Mouse (Mus musculus): ENCODE measurements at regions not wholly inside any gene's neighbourhood (a gene's known extent, or its start where the extent isn't known, plus 50 kb on each side); places are given as distances from the start of the nearest gene placed in this dataset.

GRCm38 (mm10) chr17:47168105-47168504 is 157.7 kb upstream of the Ubr2 start:
- Histone ChIP-seq H3K27ac (replicated peaks) (0 out of 2 replicates have a peak overlapping the region, but pooled peaks have one; percentile 21), H3K27me3 (no peaks in the 10 kb centered on the region), H3K36me3 (peaks cover 7% of the 10 kb centered on the region; the same call in 1 of the 2 replicates), H3K9me3 (no peaks in the 10 kb centered on the region), H3K4me2 (replicated peaks) (no peak overlapping the region), H3K9ac (replicated peaks) (no peak overlapping the region), H3K4me3 (no peak overlapping the region), H3K4me1 (peaks cover 19% of the 10 kb centered on the region)
- WGBS = 78% methylated on average over 8 of the region's 8 CpGs
- no peak for ATAC-seq (ENCODE audit: low FRiP score, low read depth)

GRCm38 (mm10) chr17:47163677-47164340 is 153.5 kb upstream of the Ubr2 start:
- Histone ChIP-seq H3K36me3 (no peaks in the 10 kb centered on the region; the same call in 1 of the 2 replicates), H3K9me3 (no peaks in the 10 kb centered on the region)
- 81% methylated on average over 8 of the region's 10 CpGs for WGBS

DNA sequence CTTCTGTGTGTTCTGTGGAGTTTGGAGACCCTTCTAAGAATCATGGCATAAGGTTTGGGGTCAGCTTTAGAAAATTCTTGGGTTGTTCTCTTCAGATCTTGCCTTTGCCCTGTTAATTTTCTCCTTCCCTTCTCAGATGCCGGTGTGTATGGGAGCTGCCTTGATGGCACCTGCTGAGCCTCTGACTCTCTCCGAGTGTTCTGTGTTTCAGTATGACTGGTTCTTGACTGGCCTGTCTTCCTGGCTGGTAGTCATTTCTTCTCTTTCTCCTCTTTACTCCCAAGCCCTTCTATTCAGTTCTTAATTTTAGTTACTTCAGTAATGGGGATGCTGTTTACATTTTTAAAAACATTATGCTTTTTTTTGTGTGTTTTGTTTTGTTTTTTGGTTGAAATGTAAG is 152.1 kb upstream of the Ubr2 start:
- Histone ChIP-seq H3K4me2 (replicated peaks) (no peak overlapping the region), H3K4me3 (no peak overlapping the region), H3K27me3 (no peaks in the 10 kb centered on the region), H3K27ac (replicated peaks) (no peak overlapping the region), H3K9me3 (no peaks in the 10 kb centered on the region), H3K4me1 (peaks cover 10% of the 10 kb centered on the region; the same call in 1 of the 2 replicates), H3K36me3 (no peaks in the 10 kb centered on the region; the same call in 1 of the 2 replicates), H3K9ac (replicated peaks) (no peak overlapping the region)
- WGBS = 66% methylated on average over 2 of the region's 2 CpGs
- ATAC-seq (ENCODE audit: low FRiP score, low read depth) = no peak

More at GRCm38 (mm10) chr17:47163677-47164340, 153.5 kb upstream of the Ubr2 start:
- peaks cover 19% of the 10 kb centered on the region for H3K4me1 ChIP-seq
- H3K27me3 ChIP-seq = no peaks in the 10 kb centered on the region
- H3K9ac ChIP-seq (replicated peaks) = no peak overlapping the region
- no peak overlapping the region for H3K27ac ChIP-seq (replicated peaks)
- no peak for ATAC-seq (ENCODE audit: low FRiP score, low read depth)
- H3K4me2 ChIP-seq (replicated peaks) = no peak overlapping the region
- no peak overlapping the region for H3K4me3 ChIP-seq

DNA sequence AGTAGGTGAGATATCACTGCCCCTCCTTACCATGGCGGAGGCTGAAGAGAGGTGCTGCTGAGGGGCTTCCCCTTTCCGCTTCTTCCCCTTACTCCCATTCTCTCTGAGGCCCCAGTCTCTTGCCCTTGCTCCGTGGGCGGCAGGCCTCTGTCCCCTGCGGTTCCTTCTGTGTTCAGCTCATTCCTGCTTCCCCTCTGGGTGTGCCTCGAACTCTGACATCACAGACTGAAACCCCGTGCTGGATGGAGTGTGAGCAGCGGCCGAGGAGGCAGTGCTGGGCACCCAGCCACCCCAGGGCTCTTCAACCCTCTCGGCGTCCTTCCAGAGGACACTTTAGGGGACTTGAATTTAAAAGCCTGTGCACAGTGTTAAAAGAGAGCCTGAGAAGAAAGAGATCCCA is 145.9 kb upstream of the Ubr2 start:
- H3K4me1 ChIP-seq = peaks cover 20% of the 10 kb centered on the region
- H3K4me3 ChIP-seq = no peak overlapping the region
- H3K9me3 ChIP-seq = no peaks in the 10 kb centered on the region
- 89% methylated on average over 11 of the region's 11 CpGs for WGBS
- H3K36me3 ChIP-seq = peaks cover 16% of the 10 kb centered on the region
- no peaks in the 10 kb centered on the region for H3K27me3 ChIP-seq
- ATAC-seq (ENCODE audit: low FRiP score, low read depth) = no peak
- no peak overlapping the region for H3K9ac ChIP-seq (replicated peaks)
- H3K4me2 ChIP-seq (replicated peaks) = no peak overlapping the region
- H3K27ac ChIP-seq (replicated peaks) = no peak overlapping the region

DNA sequence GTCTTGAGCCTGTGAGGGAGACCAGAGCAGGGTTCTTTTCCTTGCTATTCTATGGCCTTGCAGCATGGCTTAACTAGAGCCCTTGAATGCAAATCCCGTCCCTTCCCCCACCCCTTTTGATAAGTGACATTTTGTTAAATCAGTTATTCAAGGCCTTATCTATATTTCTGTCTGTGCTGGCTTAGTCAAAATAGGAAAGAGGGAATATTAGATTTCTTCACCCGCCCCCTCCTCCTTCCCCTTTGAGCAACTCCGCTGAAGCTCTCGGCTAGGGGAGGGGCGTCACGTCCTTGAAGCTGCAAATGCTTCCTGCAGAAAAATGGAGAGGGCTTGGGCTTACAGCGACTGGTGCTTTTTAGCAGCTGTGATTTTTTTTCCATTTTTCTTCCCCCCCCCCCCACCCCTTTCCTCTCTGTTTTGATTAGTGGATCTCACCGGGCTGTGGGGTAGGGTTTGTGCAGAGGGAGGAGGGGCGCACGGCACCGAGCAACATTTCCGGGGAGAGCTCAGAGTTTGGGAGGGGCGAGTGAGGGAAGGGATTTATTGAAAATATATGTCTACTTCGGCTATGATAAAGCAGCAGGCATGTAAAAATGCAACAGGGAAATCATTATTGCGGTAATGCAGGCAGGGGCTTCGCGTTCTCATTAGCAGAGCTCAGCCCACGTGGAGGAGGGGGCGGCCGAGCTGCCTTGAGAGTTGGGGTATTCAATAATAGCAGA is 141.4 kb upstream of the Ubr2 start:
- no peaks in the 10 kb centered on the region for H3K27me3 ChIP-seq

GRCm38 (mm10) chr17:47151193-47151556 is 140.8 kb upstream of the Ubr2 start:
- WGBS = 56% methylated on average over 5 of the region's 5 CpGs
- Histone ChIP-seq H3K27ac (replicated peaks) (peak overlapping the region; percentile 78), H3K9me3 (no peaks in the 10 kb centered on the region), H3K36me3 (peaks cover 7% of the 10 kb centered on the region), H3K4me2 (replicated peaks) (peak overlapping the region; percentile 48), H3K4me3 (no peak overlapping the region), H3K9ac (replicated peaks) (peak overlapping the region; percentile 24; the same call in 1 of the 2 replicates), H3K27me3 (no peaks in the 10 kb centered on the region), H3K4me1 (peaks cover 48% of the 10 kb centered on the region)
- peak; percentile 10; the same call in 1 of the 2 replicates for ATAC-seq (ENCODE audit: low FRiP score, low read depth)

More for the DNA sequence above, 141.4 kb upstream of the Ubr2 start:
- 34% methylated on average over 20 of the region's 20 CpGs for WGBS
- ATAC-seq (ENCODE audit: low FRiP score, low read depth) = peak; percentile 64
- Histone ChIP-seq H3K4me2 (replicated peaks) (peak overlapping the region; percentile 48), H3K4me3 (peak overlapping the region; percentile 30), H3K9ac (replicated peaks) (peak overlapping the region; percentile 49; the same call in 1 of the 2 replicates), H3K9me3 (no peaks in the 10 kb centered on the region), H3K4me1 (peaks cover 47% of the 10 kb centered on the region), H3K36me3 (peaks cover 13% of the 10 kb centered on the region), H3K27ac (replicated peaks) (peak overlapping the region; percentile 78)

DNA sequence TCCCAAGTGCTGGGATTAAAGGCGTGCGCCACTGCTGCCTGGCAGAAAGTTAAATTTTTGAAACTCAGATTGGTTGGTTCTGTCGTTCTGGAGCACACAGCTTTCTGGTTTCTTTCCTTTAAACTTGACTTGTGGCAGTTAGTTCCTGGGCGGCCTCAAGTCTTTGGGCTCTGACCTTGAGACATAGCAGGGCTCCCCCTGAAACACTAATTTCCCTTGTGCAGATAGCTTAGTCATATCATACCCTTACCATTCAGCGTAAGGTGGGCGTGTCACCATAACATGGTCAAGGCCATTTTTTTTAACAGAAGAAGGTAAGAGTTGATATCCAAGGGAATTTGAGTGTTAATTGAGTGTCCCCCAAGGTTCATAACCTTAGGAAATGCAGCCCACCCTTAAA is 140.3 kb upstream of the Ubr2 start:
- Histone ChIP-seq H3K27me3 (no peaks in the 10 kb centered on the region), H3K4me3 (no peak overlapping the region), H3K27ac (replicated peaks) (peak overlapping the region; percentile 78), H3K4me1 (peaks cover 48% of the 10 kb centered on the region), H3K9me3 (no peaks in the 10 kb centered on the region), H3K4me2 (replicated peaks) (peak overlapping the region; percentile 48; the same call in 1 of the 2 replicates), H3K36me3 (peaks cover 2% of the 10 kb centered on the region), H3K9ac (replicated peaks) (no peak overlapping the region)
- 90% methylated on average over 6 of the region's 6 CpGs for WGBS
- ATAC-seq (ENCODE audit: low FRiP score, low read depth) = no peak

DNA sequence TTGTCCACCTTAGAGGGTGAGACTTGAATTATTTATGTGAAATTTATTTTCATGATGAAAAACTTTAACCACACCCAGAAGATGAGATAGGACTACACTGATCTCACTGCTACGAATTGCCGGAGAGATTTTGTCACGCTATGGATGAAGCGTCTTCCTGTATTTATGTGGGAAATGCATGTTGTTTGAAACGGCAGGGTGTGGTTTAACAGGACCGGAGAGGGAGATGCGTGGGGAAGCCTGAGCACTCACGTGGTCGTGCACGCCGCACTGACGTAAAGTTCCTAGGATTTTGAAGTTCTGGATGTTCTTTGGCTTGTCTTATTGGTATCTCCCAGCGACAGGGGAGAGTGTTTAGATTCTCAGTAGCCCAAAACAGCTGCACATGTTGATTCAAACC is 139.3 kb upstream of the Ubr2 start:
- H3K4me1 ChIP-seq = peaks cover 54% of the 10 kb centered on the region
- H3K4me3 ChIP-seq = no peak overlapping the region
- no peak overlapping the region for H3K4me2 ChIP-seq (replicated peaks)
- 91% methylated on average over 13 of the region's 13 CpGs for WGBS
- H3K9me3 ChIP-seq = no peaks in the 10 kb centered on the region
- H3K27me3 ChIP-seq = no peaks in the 10 kb centered on the region
- H3K36me3 ChIP-seq = no peaks in the 10 kb centered on the region; the same call in 1 of the 2 replicates
- no peak overlapping the region for H3K27ac ChIP-seq (replicated peaks)
- ATAC-seq (ENCODE audit: low FRiP score, low read depth) = no peak
- H3K9ac ChIP-seq (replicated peaks) = no peak overlapping the region

- no peak overlapping the region for H3K9ac ChIP-seq (replicated peaks)
- H3K4me1 ChIP-seq = peaks cover 59% of the 10 kb centered on the region
- H3K9me3 ChIP-seq = no peaks in the 10 kb centered on the region
- no peak for ATAC-seq (ENCODE audit: low FRiP score, low read depth)
- WGBS = 89% methylated on average over 9 of the region's 9 CpGs
- no peaks in the 10 kb centered on the region; the same call in 1 of the 2 replicates for H3K36me3 ChIP-seq
- no peak overlapping the region for H3K4me2 ChIP-seq (replicated peaks)
- H3K4me3 ChIP-seq = no peak overlapping the region
- no peak overlapping the region for H3K27ac ChIP-seq (replicated peaks)
- H3K27me3 ChIP-seq = no peaks in the 10 kb centered on the region
Observed at GRCm38 (mm10) chr17:47149158-47149557, 138.8 kb upstream of the Ubr2 start.

- no peak for ATAC-seq (ENCODE audit: low FRiP score, low read depth)
- Histone ChIP-seq H3K9me3 (no peaks in the 10 kb centered on the region), H3K27ac (replicated peaks) (no peak overlapping the region), H3K36me3 (no peaks in the 10 kb centered on the region; the same call in 1 of the 2 replicates), H3K4me1 (peaks cover 66% of the 10 kb centered on the region), H3K9ac (replicated peaks) (no peak overlapping the region), H3K4me3 (no peak overlapping the region), H3K27me3 (no peaks in the 10 kb centered on the region), H3K4me2 (replicated peaks) (no peak overlapping the region)
- 89% methylated on average over 4 of the region's 4 CpGs for WGBS
Observed at GRCm38 (mm10) chr17:47146640-47147039, 136.3 kb upstream of the Ubr2 start.

- Histone ChIP-seq H3K4me2 (replicated peaks) (no peak overlapping the region), H3K27me3 (no peaks in the 10 kb centered on the region), H3K27ac (replicated peaks) (no peak overlapping the region), H3K4me1 (peaks cover 55% of the 10 kb centered on the region), H3K4me3 (no peak overlapping the region), H3K9ac (replicated peaks) (no peak overlapping the region), H3K9me3 (no peaks in the 10 kb centered on the region), H3K36me3 (no peaks in the 10 kb centered on the region; the same call in 1 of the 2 replicates)
- 97% methylated on average over 16 of the region's 16 CpGs for WGBS
- ATAC-seq (ENCODE audit: low FRiP score, low read depth) = no peak
Observed at GRCm38 (mm10) chr17:47145590-47145989, 135.2 kb upstream of the Ubr2 start.

DNA sequence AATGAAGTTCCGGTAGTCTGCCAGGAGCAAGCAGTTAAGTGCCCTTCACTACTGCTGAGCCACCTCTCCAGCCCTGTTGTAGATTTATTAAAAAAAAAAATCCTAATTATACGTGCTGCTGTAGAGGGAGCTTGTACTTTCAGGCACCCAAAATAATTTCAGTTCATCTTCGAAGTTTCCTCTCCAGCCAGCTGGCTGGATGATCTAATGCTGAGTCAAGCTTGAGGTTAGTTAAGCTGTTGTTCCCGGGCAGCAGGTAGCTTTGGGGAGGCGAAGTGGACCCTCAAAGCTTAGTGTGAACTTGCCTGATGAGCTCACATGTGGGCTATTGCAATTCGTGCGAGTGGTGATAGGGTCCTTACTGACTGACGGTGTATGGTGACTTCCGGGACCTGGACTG is 134.6 kb upstream of the Ubr2 start:
- Histone ChIP-seq H3K9ac (replicated peaks) (no peak overlapping the region), H3K4me1 (peaks cover 49% of the 10 kb centered on the region), H3K4me2 (replicated peaks) (no peak overlapping the region), H3K27me3 (no peaks in the 10 kb centered on the region), H3K4me3 (no peak overlapping the region), H3K27ac (replicated peaks) (no peak overlapping the region), H3K9me3 (no peaks in the 10 kb centered on the region), H3K36me3 (no peaks in the 10 kb centered on the region; the same call in 1 of the 2 replicates)
- 90% methylated on average over 9 of the region's 9 CpGs for WGBS
- ATAC-seq (ENCODE audit: low FRiP score, low read depth) = no peak

Measured in midbrain, embryonic 12.5 days (tissue).